Mouse (Mus musculus): ENCODE measurements around the gene Tmeff1. TPM values are rescaled to one million over a fixed set of nuclear protein-coding genes. Genes with fewer than 3 reads are reported as not detected.
A peak's percentile ranks its signal among the peaks of the same experiment; 100 is the strongest.

Tmeff1 gene
- polyA plus RNA-seq, 1 experiment from 2014 or later, result 126 TPM

- H3K9ac ChIP-seq (ENCODE audit: low read length), result no peak overlapping the region
- H3K27ac ChIP-seq (ENCODE audit: low read depth, low read length), result peak overlapping the region; percentile 44; the same call in 1 of the 2 replicates
- no peaks in the 10 kb centered on the region for H3K9me3 ChIP-seq (replicated peaks; ENCODE audit: control insufficient read depth, low read length)
- DNase-seq (ENCODE audit: low spot score), result peak; percentile 90
- no peak overlapping the region for H3K4me2 ChIP-seq (ENCODE audit: low read length)
- H3K27me3 ChIP-seq (replicated peaks; ENCODE audit: control insufficient read depth, insufficient read depth, low read length), result no peaks in the 10 kb centered on the region
- WGBS, result 8% methylated on average over 9 of the region's 9 CpGs
- no peak overlapping the region for H3K4me3 ChIP-seq (ENCODE audit: low read depth, low read length)
- H3K36me3 ChIP-seq (ENCODE audit: control insufficient read depth, insufficient read depth, low read length), result no peaks in the 10 kb centered on the region
- peak; percentile 79 for ATAC-seq
- peaks cover 4% of the 10 kb centered on the region; the same call in 1 of the 2 replicates for H3K4me1 ChIP-seq (ENCODE audit: control insufficient read depth, insufficient read depth, low read length)
Observed at GRCm38 (mm10) chr4:48692736-48693292, 107.8 kb downstream of the Tmeff1 start.

- Histone ChIP-seq H3K4me2 (ENCODE audit: low read length) (no peak overlapping the region), H3K4me1 (ENCODE audit: control insufficient read depth, insufficient read depth, low read length) (peaks cover 4% of the 10 kb centered on the region; the same call in 1 of the 2 replicates), H3K4me3 (ENCODE audit: low read depth, low read length) (no peak overlapping the region), H3K9me3 (replicated peaks; ENCODE audit: control insufficient read depth, low read length) (no peaks in the 10 kb centered on the region), H3K36me3 (ENCODE audit: control insufficient read depth, insufficient read depth, low read length) (no peaks in the 10 kb centered on the region), H3K9ac (ENCODE audit: low read length) (no peak overlapping the region), H3K27me3 (replicated peaks; ENCODE audit: control insufficient read depth, insufficient read depth, low read length) (no peaks in the 10 kb centered on the region), H3K27ac (ENCODE audit: low read depth, low read length) (no peak overlapping the region)
- WGBS, result 94% methylated on average over 3 of the region's 3 CpGs
- ATAC-seq (no peak), DNase-seq (ENCODE audit: low spot score) (no peak)
Observed at GRCm38 (mm10) chr4:48696706-48697105, 111.7 kb downstream of the Tmeff1 start.

- no peak overlapping the region for H3K9ac ChIP-seq (ENCODE audit: low read length)
- no peak overlapping the region for H3K27ac ChIP-seq (ENCODE audit: low read depth, low read length)
- H3K4me2 ChIP-seq (ENCODE audit: low read length), result no peak overlapping the region
- no peaks in the 10 kb centered on the region for H3K36me3 ChIP-seq (ENCODE audit: control insufficient read depth, insufficient read depth, low read length)
- H3K4me1 ChIP-seq (ENCODE audit: control insufficient read depth, insufficient read depth, low read length), result peaks cover 4% of the 10 kb centered on the region; the same call in 1 of the 2 replicates
- H3K9me3 ChIP-seq (replicated peaks; ENCODE audit: control insufficient read depth, low read length), result no peaks in the 10 kb centered on the region
- H3K4me3 ChIP-seq (ENCODE audit: low read depth, low read length), result no peak overlapping the region
- DNase-seq (ENCODE audit: low spot score) (no peak), ATAC-seq (no peak)
- no peaks in the 10 kb centered on the region for H3K27me3 ChIP-seq (replicated peaks; ENCODE audit: control insufficient read depth, insufficient read depth, low read length)
- 62% methylated on average over 11 of the region's 11 CpGs for WGBS
Observed at GRCm38 (mm10) chr4:48697302-48697701, 112.3 kb downstream of the Tmeff1 start.

Other genes starting within 250 kb of the Tmeff1 start
- 55.6 and 61.4 TPM in 2 replicates for gene Tex10, start 111.7 kb upstream of the Tmeff1 start, polyA plus RNA-seq (2014; fragmentation: Nextera tagmentation; extraction: Ambion mirVana)
- 46.6 and 47.7 TPM in 2 replicates for gene Msantd3, start 45.2 kb upstream of the Tmeff1 start, polyA plus RNA-seq (2014; fragmentation: Nextera tagmentation; extraction: Ambion mirVana)
- gene Cavin4, start 78.3 kb downstream of the Tmeff1 start, polyA plus RNA-seq (2014; fragmentation: Nextera tagmentation; extraction: Ambion mirVana), result 1.1 and 1.5 TPM in 2 replicates